Mouse (Mus musculus): ENCODE results near the gene Ankrd44.

DNA sequence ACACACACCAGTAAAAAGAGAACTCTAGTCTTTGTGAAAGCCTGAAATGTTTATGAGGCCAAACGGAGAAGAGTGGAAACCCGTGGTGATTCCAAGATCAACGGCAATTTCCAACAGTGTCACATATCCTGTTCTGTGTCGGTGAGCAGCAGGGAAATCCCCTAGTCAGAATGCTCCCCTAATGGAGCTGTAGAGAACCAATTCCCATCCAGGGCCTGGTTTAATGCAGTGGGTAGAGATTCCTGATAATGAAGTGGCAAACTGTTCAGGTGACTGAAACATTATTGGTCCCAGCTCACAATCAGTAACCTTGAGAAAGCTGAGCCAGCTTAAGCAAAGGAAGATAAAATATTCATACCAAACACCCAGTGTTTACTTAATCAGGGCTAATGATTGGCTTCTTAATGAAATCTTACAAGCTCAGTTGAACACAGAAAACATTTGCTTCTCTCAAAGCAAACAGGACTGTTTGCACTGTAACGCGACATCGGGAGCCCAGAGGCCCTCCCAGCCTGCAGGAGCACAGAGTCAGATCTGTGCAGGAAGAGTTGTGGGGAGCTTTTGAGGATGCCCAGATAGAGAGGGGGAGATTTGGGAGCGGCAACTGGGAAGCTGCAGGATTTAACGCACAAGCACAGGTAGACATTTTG lies 110.9 kb downstream of the Ankrd44 start:
- TF ChIP-seq CTCF (IDR thresholded peaks at IDR 0.05; ENCODE audit: extremely low read depth, insufficient read length, insufficient replicate concordance, low read depth, low read length) (no peak), POLR2A (IDR thresholded peaks at IDR 0.05; ENCODE audit: low read depth, low read length) (no peak)

Data from small intestine, adult 2 months (tissue).